Mouse (Mus musculus) forebrain, postnatal 0 days (tissue): ENCODE data around the gene 1700003F12Rik. TPM values are rescaled to one million over a fixed set of nuclear protein-coding genes. Genes with fewer than 3 reads are reported as not detected.

Source experiments
- ATAC-seq: fragments of 200-750 bp; cut with Nextera tagmentation; 2 replicates; pipeline ENCODE4 v1.8.0; 2017; ENCODE audit warnings: mild to moderate bottlenecking, moderate library complexity
- DNase-seq: peaks from one replicate; pipeline ENCODE4 v3.0.0-alpha.2; 2015
- H3K27ac ChIP-seq: fragments of 300-500 bp; sonication (generic); 2 replicates; pipeline ENCODE4 v1.5.1; 2014; ENCODE audit warnings: low read depth, mild to moderate bottlenecking, antibody characterized with exemption, low read length, moderate library complexity, mixed read lengths
- H3K27me3 ChIP-seq: fragments of 300-500 bp; sonication (generic); 2 replicates; pipeline ENCODE4 v1.6.1; 2014; ENCODE audit warnings: mild to moderate bottlenecking, low read length, mixed read lengths; ENCODE audit not compliant: insufficient read depth
- H3K36me3 ChIP-seq: fragments of 300-500 bp; sonication (generic); 2 replicates; pipeline ENCODE4 v1.6.1; 2014; ENCODE audit warnings: mild to moderate bottlenecking, moderate library complexity; ENCODE audit not compliant: insufficient read depth
- H3K4me1 ChIP-seq: fragments of 300-500 bp; sonication (generic); 2 replicates; pipeline ENCODE4 v1.6.1; 2014; ENCODE audit warnings: antibody characterized with exemption; ENCODE audit not compliant: insufficient read depth
- H3K4me2 ChIP-seq: fragments of 300-500 bp; sonication (generic); 2 replicates; pipeline ENCODE4 v1.6.1; 2014; ENCODE audit warnings: low read depth, mild to moderate bottlenecking, moderate library complexity
- H3K4me3 ChIP-seq: fragments of 300-500 bp; sonication (generic); 2 replicates; pipeline ENCODE4 v1.5.1; 2014; ENCODE audit warnings: low read depth, low read length, mixed read lengths
- H3K9ac ChIP-seq: fragments of 300-500 bp; sonication (generic); 2 replicates; pipeline ENCODE4 v1.6.1; 2014; ENCODE audit warnings: mild to moderate bottlenecking
- H3K9me3 ChIP-seq: fragments of 300-500 bp; sonication (generic); 2 replicates; pipeline ENCODE4 v1.6.1; 2016; ENCODE audit warnings: low read length
- CTCF ChIP-seq: sonication (generic); IDR thresholded peaks from 2 replicates; pipeline ENCODE4 v1.5.1; 2016; ENCODE audit warnings: antibody characterized with exemption, control low read depth, low read depth
- WGBS: fragments of 180-500 bp; shearing (Covaris S2); extraction: QIAGEN DNeasy Blood & Tissue Kit; methylation state at CpG from one replicate; pipeline ENCODE4 v1.1.7; 2014; 5-methylcytosine and 5-hydroxymethylcytosine counted together
- polyA plus RNA-seq: library from polyadenylated mRNA; unstranded; fragments of >200 nt; fragmentation: Nextera tagmentation; extraction: Ambion mirVana; gene quantifications from 2 replicates; pipeline ENCODE4 v1.2.1, GENCODE M21; 2015
- total RNA-seq: library from RNA; depleted of rRNA; stranded (reverse); fragments of >200 nt; gene quantifications from 2 replicates; pipeline ENCODE4 v1.2.3, GENCODE M21; 2014

1700003F12Rik gene
- total and polyA plus RNA-seq, 2 experiments from 2014 or later, result 1.7 to 2.8 TPM

DNA sequence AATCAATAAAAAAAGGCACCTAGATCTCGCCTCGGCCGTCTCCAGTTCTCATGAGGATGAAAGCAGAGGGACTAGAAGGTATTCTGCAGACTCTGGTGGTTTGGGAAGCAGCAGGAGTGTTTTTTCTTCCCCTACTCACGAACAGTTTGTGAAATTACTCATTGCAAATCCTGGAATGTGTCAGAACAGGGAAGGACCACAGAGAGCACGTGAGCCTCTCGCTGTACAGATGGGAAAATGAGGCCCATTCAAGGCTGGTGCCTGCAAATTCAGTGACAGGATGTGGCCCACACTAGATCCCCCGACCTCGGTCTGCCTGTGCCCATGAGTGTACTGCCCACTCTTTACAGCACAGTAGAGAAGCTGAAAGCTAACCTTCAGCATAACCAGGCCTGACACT lies 25.1 kb downstream of the 1700003F12Rik start:
- Histone ChIP-seq H3K9ac (no peak overlapping the region), H3K9me3 (no peaks in the 10 kb centered on the region), H3K4me3 (no peak overlapping the region), H3K27ac (no peak overlapping the region), H3K4me1 (peaks cover 10% of the 10 kb centered on the region; the same call in 1 of the 2 replicates), H3K4me2 (no peak overlapping the region), H3K36me3 (no peaks in the 10 kb centered on the region), H3K27me3 (no peaks in the 10 kb centered on the region)
- TF ChIP-seq CTCF, result no peak
- WGBS, result 75% methylated on average over 8 of the region's 8 CpGs
- DNase-seq, result no peak
- ATAC-seq, result no peak

DNA sequence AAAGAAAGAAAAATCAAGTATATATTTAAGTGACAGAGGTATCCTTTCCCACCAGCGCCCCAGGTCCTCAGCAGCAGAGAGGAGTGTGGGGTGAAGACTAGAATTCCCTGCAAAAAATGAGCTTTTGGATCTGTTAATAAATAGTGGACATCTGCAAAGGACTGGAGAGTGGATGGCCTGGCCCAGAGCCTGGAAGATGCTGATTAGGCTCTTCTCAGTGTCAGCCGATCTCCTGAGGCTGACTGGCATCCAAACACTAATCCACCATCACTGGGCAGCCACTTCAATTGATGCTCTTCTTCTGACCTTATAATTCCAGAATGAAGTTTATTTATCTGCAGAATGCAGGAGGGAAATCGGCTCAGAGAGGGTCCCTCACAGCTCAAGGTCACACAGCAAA lies 26.1 kb downstream of the 1700003F12Rik start:
- ATAC-seq, result no peak
- Histone ChIP-seq H3K4me2 (no peak overlapping the region), H3K27ac (no peak overlapping the region), H3K9me3 (no peaks in the 10 kb centered on the region), H3K4me3 (no peak overlapping the region), H3K27me3 (no peaks in the 10 kb centered on the region), H3K4me1 (peaks cover 10% of the 10 kb centered on the region; the same call in 1 of the 2 replicates), H3K36me3 (no peaks in the 10 kb centered on the region), H3K9ac (no peak overlapping the region)
- TF ChIP-seq CTCF, result no peak
- DNase-seq, result no peak
- 76% methylated on average over 3 of the region's 3 CpGs for WGBS

DNA sequence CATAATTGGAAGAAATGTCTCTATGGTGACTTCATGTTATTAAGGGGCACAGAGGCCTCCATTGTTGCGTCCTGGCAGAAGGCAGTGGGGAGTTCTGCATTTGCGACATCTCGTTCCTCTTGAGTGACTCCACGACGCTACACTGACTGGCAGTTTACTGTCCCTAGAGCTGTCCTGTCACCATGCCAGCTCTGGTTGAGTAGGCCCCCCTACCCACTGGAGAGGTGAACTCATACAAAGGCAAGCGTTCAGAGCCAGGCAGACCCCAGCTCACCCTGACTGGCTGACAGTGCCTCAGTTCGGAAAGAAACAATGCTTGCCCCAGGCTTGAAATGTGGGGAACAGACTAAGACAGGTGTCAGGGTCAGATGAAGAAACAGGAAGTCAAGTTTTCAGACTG lies 27.4 kb downstream of the 1700003F12Rik start:
- ATAC-seq (no peak), DNase-seq (no peak)
- H3K4me2 ChIP-seq, result no peak overlapping the region
- no peak overlapping the region for H3K4me3 ChIP-seq
- 43% methylated on average over 7 of the region's 7 CpGs for WGBS
- no peak for TF ChIP-seq CTCF
- H3K27me3 ChIP-seq, result no peaks in the 10 kb centered on the region
- H3K4me1 ChIP-seq, result peaks cover 4% of the 10 kb centered on the region; the same call in 1 of the 2 replicates
- no peaks in the 10 kb centered on the region for H3K9me3 ChIP-seq
- no peaks in the 10 kb centered on the region for H3K36me3 ChIP-seq
- no peak overlapping the region for H3K9ac ChIP-seq
- H3K27ac ChIP-seq, result no peak overlapping the region

DNA sequence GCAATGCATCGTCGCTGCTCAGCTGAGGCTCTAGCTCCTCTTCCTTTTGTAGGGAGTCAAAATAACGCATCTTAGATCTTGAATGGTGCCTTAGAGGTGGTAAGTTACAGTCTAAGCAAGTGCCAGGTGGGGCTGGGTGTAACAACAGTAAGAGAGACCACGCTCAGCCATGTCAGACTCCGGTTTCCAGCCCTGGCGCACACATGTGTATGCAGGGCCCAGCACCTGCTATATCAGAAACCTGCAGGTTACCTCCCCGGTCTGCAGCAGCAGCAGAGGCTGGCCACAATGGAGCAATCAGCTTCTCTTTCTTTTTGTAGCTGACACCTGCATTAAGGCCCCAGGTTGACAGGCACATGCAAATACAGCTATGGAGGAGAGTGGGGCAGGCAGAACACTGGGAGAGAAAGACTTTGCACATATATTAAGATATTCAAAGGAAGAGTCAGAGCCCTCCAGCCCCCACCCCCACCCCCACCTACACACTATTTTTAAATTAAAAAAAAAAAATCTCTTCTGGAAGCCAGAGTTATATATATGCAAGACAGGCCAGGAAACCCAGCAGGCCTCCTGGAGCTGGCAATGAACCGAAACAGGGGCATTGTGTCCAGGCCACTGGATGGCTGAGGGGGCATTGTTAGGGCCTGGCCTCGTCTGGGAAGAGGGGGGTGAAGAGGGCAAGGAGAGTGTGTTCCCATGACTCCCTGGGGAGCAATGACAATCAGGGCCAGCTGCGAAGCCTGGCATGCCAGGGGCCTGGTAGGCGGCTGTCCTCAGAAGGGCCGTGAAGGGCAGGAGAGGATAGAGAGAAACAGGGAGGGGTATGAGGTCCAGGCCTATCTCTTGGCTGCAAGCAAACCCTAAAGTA lies 30.2 kb downstream of the 1700003F12Rik start:
- H3K4me1 ChIP-seq, result no peaks in the 10 kb centered on the region
- no peaks in the 10 kb centered on the region for H3K9me3 ChIP-seq
- no peak for TF ChIP-seq CTCF
- H3K4me2 ChIP-seq, result no peak overlapping the region
- no peak overlapping the region for H3K4me3 ChIP-seq
- no peaks in the 10 kb centered on the region for H3K36me3 ChIP-seq
- no peak overlapping the region for H3K9ac ChIP-seq
- H3K27me3 ChIP-seq, result no peaks in the 10 kb centered on the region
- WGBS, result 25% methylated on average over 12 of the region's 12 CpGs
- no peak overlapping the region for H3K27ac ChIP-seq
- DNase-seq (no peak), ATAC-seq (peak; percentile 20; the same call in 1 of the 2 replicates)

DNA sequence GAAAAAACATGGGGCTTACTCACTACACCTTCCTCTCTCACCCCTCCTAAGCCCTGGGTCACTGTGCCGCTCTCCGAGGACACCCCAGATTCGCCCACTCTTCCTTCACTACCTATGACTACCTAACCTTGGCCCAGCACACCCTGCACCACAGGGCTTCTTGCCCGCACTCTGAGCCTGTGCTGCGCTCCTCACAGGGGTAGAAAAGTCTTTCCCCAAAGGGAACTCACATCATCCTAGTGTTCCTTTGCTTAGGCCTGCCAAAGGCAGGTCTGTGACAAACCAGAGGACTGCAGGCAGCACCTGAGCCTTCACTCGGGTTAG lies 30.8 kb downstream of the 1700003F12Rik start:
- DNase-seq, result no peak
- Histone ChIP-seq H3K27me3 (no peaks in the 10 kb centered on the region), H3K4me3 (no peak overlapping the region), H3K9me3 (no peaks in the 10 kb centered on the region), H3K4me1 (no peaks in the 10 kb centered on the region), H3K4me2 (no peak overlapping the region), H3K27ac (no peak overlapping the region), H3K9ac (no peak overlapping the region), H3K36me3 (no peaks in the 10 kb centered on the region)
- WGBS, result 68% methylated on average over 6 of the region's 6 CpGs
- TF ChIP-seq CTCF, result no peak
- ATAC-seq, result no peak

DNA sequence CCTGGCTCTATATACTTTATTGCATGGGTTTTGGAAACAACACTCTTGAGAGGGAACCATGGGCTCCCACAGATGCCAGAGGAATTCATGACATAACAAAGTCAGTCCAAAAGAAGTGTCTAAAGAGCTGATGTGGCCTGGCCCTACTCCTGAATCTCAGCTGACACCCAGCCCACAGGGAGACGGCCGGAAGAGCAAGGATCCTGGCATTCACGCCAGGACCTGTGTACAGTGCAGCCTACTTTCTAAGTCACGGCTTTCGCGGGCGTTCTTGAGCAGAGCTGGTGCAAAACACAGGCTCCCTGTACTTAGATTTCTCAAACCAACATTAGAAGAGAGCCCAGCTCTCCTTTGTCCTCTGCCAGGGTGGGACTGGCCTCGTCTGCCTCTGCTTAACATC lies 33.7 kb downstream of the 1700003F12Rik start:
- Histone ChIP-seq H3K4me2 (no peak overlapping the region), H3K4me3 (no peak overlapping the region), H3K4me1 (peaks cover 16% of the 10 kb centered on the region), H3K27me3 (no peaks in the 10 kb centered on the region), H3K9ac (no peak overlapping the region), H3K9me3 (no peaks in the 10 kb centered on the region), H3K27ac (peak overlapping the region; percentile 40; the same call in 1 of the 2 replicates), H3K36me3 (no peaks in the 10 kb centered on the region)
- no peak for DNase-seq
- no peak for TF ChIP-seq CTCF
- 66% methylated on average over 8 of the region's 8 CpGs for WGBS
- no peak for ATAC-seq

DNA sequence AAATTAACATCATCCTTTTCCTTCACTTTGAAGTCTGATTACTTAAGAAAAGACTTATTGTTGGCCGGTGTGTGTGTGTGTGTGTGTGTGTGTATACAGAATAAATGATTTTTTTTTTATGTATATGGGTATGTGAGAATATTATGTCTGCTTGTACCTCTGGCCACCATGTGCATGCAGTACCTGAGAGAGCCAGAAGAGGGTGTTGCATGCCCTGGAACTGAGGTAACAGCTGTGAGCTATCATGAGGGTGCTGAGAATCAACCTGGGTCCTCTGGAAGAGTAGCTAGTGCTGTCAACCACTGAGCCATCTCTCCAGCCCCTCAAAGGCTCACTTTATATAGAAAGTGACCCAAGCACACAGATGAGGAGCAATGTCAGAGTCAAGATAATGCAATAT lies 34.5 kb downstream of the 1700003F12Rik start:
- H3K9me3 ChIP-seq, result no peaks in the 10 kb centered on the region
- no peak overlapping the region for H3K4me3 ChIP-seq
- no peak overlapping the region for H3K27ac ChIP-seq
- 97% methylated on average over 1 of the region's 1 CpGs for WGBS
- peaks cover 16% of the 10 kb centered on the region for H3K4me1 ChIP-seq
- 0 out of 2 replicates have a peak, but pooled peaks have one; percentile 12 for TF ChIP-seq CTCF
- ATAC-seq (no peak), DNase-seq (no peak)
- H3K36me3 ChIP-seq, result no peaks in the 10 kb centered on the region
- no peaks in the 10 kb centered on the region for H3K27me3 ChIP-seq
- no peak overlapping the region for H3K9ac ChIP-seq
- H3K4me2 ChIP-seq, result no peak overlapping the region
